Mouse (Mus musculus): ENCODE results near the gene Plvap.

DNA sequence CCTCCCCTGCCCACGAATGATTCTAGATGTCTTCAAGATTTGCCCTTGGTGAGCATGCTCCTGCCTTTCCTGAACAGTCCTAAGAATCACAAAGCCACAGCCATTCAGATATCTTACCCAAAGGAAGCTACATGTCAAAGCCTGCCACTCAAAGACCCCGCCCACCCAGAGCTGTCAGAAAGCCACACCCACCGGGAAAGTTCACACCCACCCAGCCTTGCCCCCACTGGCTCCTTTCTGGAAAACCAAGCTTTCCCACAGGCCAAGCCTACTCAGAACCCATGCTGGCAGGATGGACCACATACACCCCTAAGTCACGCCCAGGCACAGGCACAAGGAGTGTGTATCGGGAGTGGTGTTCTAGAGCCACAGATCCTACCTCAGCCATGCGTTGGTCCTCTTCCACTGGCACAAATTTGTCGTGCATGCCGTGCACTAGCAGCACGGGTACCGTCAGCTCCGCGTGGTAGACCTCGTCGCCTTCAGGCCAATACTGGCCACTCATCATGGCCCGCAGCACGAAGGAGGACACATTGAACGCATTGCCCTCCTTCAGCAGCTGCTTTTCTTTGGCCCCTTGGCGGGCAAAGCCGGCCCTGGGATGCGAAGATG lies 53.8 kb downstream of the Plvap start:
- TF ChIP-seq EP300 (IDR thresholded peaks at IDR 0.05; ENCODE audit: low read depth), result no peak
- TF ChIP-seq CTCF (IDR thresholded peaks at IDR 0.05; ENCODE audit: low read depth), result no peak
